Mouse (Mus musculus) Patski (cell line): ENCODE results near the gene Col23a1. TPM values are rescaled to one million over a fixed set of nuclear protein-coding genes. Genes with fewer than 3 reads are reported as not detected.

ENCODE experiments used
- ATAC-seq: fragments of 100-300 bp; one replicate; pipeline ENCODE4 v1.8.0; 2021
- CTCF ChIA-PET: fragments of 350-600 bp; sonication (Branson Sonifier 250); formaldehyde crosslinking; loops from one replicate; lab custom pipeline; 2022; ENCODE audit warnings: inconsistent platforms; lab: Charles Lee
- POLR2A ChIA-PET: fragments of 350-600 bp; sonication (Branson Sonifier 250); formaldehyde crosslinking; loops from one replicate; lab custom pipeline; 2022; ENCODE audit warnings: antibody characterized with exemption, inconsistent platforms; lab: Charles Lee
- DNase-seq: peaks from one replicate; pipeline ENCODE4 v3.0.0-alpha.2; 2011; ENCODE audit warnings: low read depth, low spot score
- H3K27me3 ChIP-seq: fragments of 371-371 bp; one replicate; pipeline ENCODE4 v1.5.1; 2021
- CTCF ChIP-seq: fragments of 100-300 bp; IDR thresholded peaks from one replicate; pipeline ENCODE4 v1.5.1; 2021
- in situ Hi-C: fragments of 300-500 bp; cut with MboI; formaldehyde crosslinking; loops from 3 replicates; pipeline ENCODE4 v1.11.1; 2018; ENCODE audit warnings: low pct_unique_long_range_greater_than_20kb, mixed read lengths
- polyA plus RNA-seq: library from polyadenylated mRNA; unstranded; gene quantifications from one replicate; pipeline ENCODE4 v1.2.3, GENCODE M21; 2021

Gene Col23a1
- polyA plus RNA-seq, 1 experiment from 2014 or later, result 3.5 TPM

DNA sequence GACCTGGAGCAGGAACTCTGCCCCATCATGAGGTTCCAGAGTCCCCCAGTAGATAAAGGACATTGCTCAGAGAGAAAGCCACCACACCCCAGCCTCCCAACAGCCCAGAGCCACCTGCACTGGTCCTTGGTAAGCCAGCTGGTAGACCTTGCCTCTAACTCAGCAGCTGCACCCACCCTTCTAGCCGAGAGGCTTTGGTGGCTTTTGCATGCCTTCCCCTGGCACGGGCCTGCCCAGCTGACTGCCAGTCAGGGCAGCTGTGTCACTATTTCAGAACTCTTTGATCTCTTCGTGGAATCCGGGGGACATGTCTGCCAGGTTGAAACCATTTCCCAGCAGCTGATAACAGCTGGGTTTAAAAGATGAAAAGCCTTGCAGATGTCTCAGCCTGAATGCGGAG lies 204.5 kb downstream of the Col23a1 start:
- ChIA-PET POLR2A (no interaction called here), CTCF (interaction anchor here (1.0 to 2.2 kb wide), 2 partner anchors 9 to 15 kb away, joined by 4 to 8 read pairs; no protein-coding TSS in a partner anchor)
- H3K27me3 ChIP-seq, result no peaks in the 10 kb centered on the region
- in situ Hi-C loops, result no loop called here
- ATAC-seq (no peak), DNase-seq (no peak)
- TF ChIP-seq CTCF, result no peak

DNA sequence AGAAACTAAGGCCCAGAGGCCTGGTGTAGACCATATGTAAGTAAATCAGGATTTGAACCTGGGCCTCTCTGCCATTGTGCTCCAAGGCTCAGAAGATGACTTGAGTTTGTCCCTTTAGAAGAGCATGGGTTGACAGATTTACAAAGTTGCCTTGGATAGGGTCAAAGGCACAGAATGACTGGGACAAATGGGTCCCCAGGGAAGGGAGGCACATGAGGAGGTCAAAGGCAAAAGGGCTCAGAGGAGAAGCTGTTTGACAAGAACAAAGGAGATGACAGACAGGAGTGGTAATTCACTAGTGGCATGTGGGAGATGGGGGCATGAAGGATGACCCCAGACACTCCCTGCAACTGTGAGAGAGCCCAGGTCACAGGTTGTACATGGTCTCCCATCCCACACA lies 210.1 kb downstream of the Col23a1 start:
- POLR2A ChIA-PET, result no interaction called here
- DNase-seq, result no peak
- CTCF ChIA-PET, result no interaction called here
- in situ Hi-C loops, result no loop called here
- no peak for TF ChIP-seq CTCF
- H3K27me3 ChIP-seq, result no peaks in the 10 kb centered on the region
- ATAC-seq, result no peak

DNA sequence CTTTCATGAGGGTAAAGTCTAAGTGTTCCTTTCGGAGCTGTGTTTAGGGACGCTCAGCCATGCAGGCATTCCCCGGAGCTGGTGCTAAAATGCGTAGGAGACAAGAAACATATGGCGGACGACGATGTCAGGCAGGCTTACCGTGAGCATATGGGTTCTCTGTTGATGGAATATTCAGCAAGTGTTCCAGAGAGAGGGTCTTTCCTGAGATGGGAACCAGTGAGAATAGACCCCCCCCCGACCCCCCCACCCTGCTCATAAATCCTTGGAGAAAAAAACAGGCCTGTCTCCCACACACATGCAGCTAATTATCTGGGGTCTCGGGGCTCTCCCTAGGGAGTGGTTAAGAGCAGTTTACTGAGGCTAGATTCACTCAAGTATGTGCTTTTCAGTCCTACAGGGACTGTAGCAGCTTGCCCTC lies 212.7 kb downstream of the Col23a1 start:
- ChIA-PET CTCF (interaction anchor here (1.5 kb wide), 1 partner anchor 9 kb away, joined by 8 read pairs; no protein-coding TSS in a partner anchor), POLR2A (interaction anchor here (0.9 kb wide), 1 partner anchor 28 kb away, joined by 3 read pairs; no protein-coding TSS in a partner anchor)
- no peaks in the 10 kb centered on the region for H3K27me3 ChIP-seq
- DNase-seq (no peak), ATAC-seq (no peak)
- in situ Hi-C loops, result no loop called here
- no peak for TF ChIP-seq CTCF

DNA sequence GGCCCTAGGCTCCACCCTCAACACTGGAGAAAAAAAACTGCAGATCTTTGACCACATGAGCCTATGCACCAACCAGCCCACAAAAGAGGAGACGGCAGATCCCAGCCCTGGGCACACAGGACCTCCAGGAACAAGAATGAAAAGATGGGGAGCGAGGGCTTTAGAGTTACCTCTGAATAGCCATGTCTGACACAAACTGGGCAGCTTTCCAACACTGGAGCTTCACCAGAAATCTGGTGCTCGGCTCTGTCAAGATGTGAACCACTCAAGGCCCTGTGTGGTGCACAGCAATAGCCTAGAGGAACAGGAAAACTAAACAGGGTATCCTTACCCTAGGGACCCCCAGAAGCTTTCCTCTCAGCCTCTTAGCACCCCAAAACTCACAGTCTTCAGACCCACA lies 215.2 kb downstream of the Col23a1 start:
- TF ChIP-seq CTCF, result no peak
- in situ Hi-C loops, result no loop called here
- ATAC-seq (no peak), DNase-seq (no peak)
- H3K27me3 ChIP-seq, result no peaks in the 10 kb centered on the region
- POLR2A ChIA-PET, result no interaction called here
- CTCF ChIA-PET, result no interaction called here

DNA sequence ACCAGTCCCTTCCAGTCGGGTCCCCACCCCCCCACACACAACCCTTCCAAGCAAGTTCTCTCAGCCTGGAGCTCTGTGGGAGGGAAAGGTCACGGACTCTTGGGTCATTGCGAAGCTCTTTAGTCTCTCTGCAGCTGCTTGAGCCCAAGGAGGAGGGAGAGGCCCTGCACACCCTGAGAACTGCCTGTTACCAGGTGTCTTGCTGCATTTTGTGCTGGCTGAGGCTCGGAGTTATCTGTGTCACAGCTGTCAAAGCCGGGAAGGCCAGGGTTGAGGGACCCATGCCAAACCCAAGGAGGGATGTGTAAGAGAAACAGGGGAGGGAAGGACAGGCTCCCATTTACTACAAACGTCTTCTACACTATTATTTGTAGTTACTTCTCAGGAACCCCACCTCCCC lies 218.3 kb downstream of the Col23a1 start:
- ChIA-PET POLR2A (no interaction called here), CTCF (interaction anchor here (1.4 kb wide), 1 partner anchor 24 kb away, joined by 4 read pairs; no protein-coding TSS in a partner anchor)
- DNase-seq (no peak), ATAC-seq (no peak)
- in situ Hi-C loops, result no loop called here
- no peak for TF ChIP-seq CTCF
- no peaks in the 10 kb centered on the region for H3K27me3 ChIP-seq

DNA sequence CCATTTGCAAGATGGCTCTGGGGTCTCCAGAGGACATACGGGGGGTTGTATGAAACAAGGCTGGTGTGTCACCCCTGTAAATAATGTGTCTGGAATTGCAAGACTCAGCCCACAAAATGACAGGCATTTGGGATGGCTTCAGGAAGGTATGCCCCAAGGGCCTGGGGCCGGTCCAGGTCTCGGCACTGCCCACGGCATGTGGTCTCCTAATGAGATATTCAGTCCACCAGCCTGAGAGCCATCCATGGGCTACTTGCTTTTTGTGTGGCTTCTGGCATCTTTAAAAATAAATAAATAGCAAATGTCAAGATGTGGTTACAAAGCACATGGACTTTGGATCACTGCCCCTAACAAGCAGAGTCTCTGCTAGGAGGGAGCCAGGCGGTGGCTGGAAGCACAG lies 219.5 kb downstream of the Col23a1 start:
- H3K27me3 ChIP-seq, result no peaks in the 10 kb centered on the region
- TF ChIP-seq CTCF, result no peak
- ChIA-PET POLR2A (no interaction called here), CTCF (interaction anchor here (0.9 to 1.8 kb wide), 5 partner anchors 14 to 32 kb away, joined by 3 to 4 read pairs (median 4); no protein-coding TSS in a partner anchor)
- in situ Hi-C loops, result no loop called here
- DNase-seq (no peak), ATAC-seq (no peak)

DNA sequence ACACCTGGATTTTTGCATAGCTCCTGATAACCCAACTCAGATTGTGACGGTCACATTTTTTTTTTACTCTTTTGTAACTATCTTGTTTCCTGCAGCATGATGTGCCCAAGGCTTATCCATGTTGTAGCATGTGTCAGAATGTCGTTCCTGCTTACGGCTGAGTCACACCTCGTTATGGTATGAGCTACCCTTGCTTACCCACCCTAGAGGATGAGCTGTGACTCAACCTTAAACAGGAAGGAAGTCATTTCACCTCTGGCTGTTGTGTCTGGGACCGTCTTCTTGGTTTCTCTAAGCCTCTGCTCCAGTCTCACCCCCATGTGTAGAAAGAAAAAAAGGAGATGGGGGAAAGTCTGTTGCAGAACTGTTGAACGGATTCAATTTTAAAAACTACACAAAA lies 223.3 kb downstream of the Col23a1 start:
- in situ Hi-C loops, result no loop called here
- CTCF ChIA-PET, result no interaction called here
- TF ChIP-seq CTCF, result no peak
- DNase-seq (no peak), ATAC-seq (no peak)
- no peaks in the 10 kb centered on the region for H3K27me3 ChIP-seq
- POLR2A ChIA-PET, result no interaction called here

DNA sequence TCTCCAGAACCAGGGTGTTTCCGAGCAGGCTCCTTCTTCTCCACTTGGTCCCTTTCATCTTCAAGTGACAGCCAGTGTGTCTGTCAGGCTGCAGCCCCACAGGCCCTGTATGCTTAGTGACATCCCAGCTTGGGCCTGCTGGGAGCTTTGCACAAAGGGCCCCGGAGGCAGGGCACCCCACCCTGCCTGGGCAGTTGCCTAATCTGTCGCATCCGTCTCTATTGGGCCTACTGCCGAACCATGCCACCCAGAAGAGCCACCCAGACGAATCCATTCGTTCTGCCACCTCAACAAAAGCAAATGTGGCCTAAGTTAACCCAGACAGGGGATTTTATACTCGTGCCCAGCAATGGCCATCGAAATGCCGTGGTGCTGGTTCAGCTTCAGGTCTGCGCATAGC lies 225.6 kb downstream of the Col23a1 start:
- in situ Hi-C loops, result no loop called here
- TF ChIP-seq CTCF, result no peak
- ChIA-PET POLR2A (interaction anchor here (1.7 kb wide), 1 partner anchor 10 kb away, joined by 4 read pairs; no protein-coding TSS in a partner anchor), CTCF (interaction anchor here (1.5 kb wide), 1 partner anchor 24 kb away, joined by 3 read pairs; no protein-coding TSS in a partner anchor)
- ATAC-seq (no peak), DNase-seq (no peak)
- H3K27me3 ChIP-seq, result no peaks in the 10 kb centered on the region

DNA sequence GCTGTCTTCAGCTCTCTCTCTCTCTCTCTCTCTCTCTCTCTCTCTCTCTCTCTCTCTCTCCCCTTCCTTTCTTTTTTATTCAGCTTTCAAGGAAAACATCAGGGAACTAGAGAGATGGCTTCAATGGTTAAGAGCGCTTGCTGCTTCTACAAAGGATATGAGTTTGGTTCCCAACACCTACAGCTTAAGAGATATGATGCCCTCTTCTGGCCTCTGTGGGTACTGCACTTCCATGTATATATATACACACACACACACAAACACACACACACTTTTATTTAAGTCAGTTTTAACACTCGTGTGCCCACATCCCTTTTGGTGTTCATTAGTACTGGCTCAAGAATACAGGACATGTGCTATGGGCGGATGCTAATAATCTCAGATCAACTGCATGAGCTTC lies 228.4 kb downstream of the Col23a1 start:
- TF ChIP-seq CTCF, result no peak
- no peak for ATAC-seq
- ChIA-PET CTCF (no interaction called here), POLR2A (no interaction called here)
- no peaks in the 10 kb centered on the region for H3K27me3 ChIP-seq
- in situ Hi-C loops, result no loop called here
- DNase-seq, result no peak

DNA sequence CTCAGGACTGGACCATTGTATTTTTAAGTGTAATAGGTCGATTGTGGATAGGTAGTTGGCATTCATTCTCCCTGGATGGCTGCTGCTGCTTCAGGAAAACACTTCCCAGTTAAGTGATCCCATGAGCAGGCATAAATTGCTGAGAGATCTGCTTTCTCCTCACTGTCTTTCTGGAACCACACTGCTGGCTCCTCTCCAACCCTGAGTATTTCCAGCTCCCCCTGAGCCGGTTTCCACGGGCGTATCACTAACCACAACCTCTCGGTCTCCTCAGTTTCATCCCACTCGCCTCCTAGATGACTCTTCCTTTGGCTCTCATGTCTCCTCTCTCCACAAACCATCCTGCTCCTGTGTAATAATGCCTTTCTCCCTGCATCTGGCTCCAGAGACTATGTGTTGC lies 228.9 kb downstream of the Col23a1 start:
- TF ChIP-seq CTCF, result no peak
- ATAC-seq (no peak), DNase-seq (no peak)
- in situ Hi-C loops, result no loop called here
- ChIA-PET POLR2A (no interaction called here), CTCF (no interaction called here)
- no peaks in the 10 kb centered on the region for H3K27me3 ChIP-seq

DNA sequence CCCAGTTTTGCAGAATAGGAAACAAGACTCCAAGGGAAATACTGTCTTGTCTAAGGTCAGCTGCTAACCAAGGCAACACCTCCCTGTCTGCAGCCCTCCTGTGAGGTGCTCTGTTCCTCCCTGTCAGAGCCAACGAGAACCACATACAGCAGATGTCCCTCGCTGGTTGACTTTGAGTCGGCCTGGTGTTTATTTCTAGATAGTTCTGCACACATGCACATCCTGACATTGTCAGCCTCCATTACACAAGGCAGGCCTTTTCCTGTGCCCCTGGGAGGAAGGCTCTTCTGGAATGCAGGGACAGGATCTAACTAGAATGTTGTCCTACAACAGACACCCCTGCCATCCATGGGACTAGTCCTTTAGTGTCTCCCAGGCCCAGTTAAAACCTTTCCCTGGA lies 231.7 kb downstream of the Col23a1 start:
- ChIA-PET CTCF (interaction anchor here (1.5 kb wide), 1 partner anchor 13 kb away, joined by 3 read pairs; no protein-coding TSS in a partner anchor), POLR2A (no interaction called here)
- no peak for ATAC-seq
- TF ChIP-seq CTCF, result no peak
- in situ Hi-C loops, result no loop called here
- H3K27me3 ChIP-seq, result no peaks in the 10 kb centered on the region
- no peak for DNase-seq

DNA sequence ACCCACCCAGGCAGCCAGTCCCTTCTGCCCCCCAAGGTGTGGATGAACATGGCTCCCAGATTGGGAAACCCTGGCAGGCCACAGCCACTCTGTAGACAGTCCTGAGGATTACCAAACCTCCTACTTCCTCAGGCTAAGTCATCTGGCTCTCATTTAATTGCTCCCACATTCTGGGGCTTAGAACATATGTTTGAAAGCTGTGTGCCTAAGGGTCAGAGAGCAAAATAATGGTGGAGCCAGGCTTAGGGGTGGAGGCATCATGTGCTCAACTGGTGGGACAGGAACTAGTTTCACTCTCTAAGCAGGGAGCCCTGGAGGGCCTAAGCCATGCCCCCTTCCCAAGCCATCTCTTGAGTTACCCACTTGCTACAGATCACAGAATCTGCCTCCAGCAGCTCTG lies 233.5 kb downstream of the Col23a1 start:
- ATAC-seq (no peak), DNase-seq (no peak)
- in situ Hi-C loops, result no loop called here
- TF ChIP-seq CTCF, result no peak
- POLR2A ChIA-PET, result no interaction called here
- CTCF ChIA-PET, result no interaction called here
- no peaks in the 10 kb centered on the region for H3K27me3 ChIP-seq
